Mouse (Mus musculus) lung, adult 2 months (tissue): ENCODE data around the gene Ubc.
A peak's percentile ranks its signal among the peaks of the same experiment; 100 is the strongest.

Experiments
- CTCF ChIP-seq: fragments of 200-500 bp; IDR thresholded peaks from 2 replicates; pipeline ENCODE4 v1.5.1; 2011; ENCODE audit warnings: mild to moderate bottlenecking, low read length, control low read depth; ENCODE audit not compliant: insufficient read depth
- POLR2A ChIP-seq: fragments of 200-500 bp; IDR thresholded peaks from 2 replicates; pipeline ENCODE4 v1.6.1; 2011; ENCODE audit warnings: low read depth, mild to moderate bottlenecking, control low read depth, low read length, borderline replicate concordance; ENCODE audit errors: extremely low read depth

- TF ChIP-seq POLR2A, result no peak
- TF ChIP-seq CTCF, result peak; percentile 67
Observed at GRCm38 (mm10) chr5:125348487-125348886, 41.5 kb downstream of the Ubc start.
